Mouse (Mus musculus): ENCODE data around the gene Hbb-bs. TPM values are rescaled to one million over a fixed set of nuclear protein-coding genes. Genes with fewer than 3 reads are reported as not detected.
"Not testable (repeated sequence)": the region's sequence is repeated elsewhere in the genome, so short reads cannot be mapped to it uniquely, and the experiment has no call there.

The Hbb-bs gene
- polyA plus RNA-seq, 1 experiment from 2014 or later = 7,493 TPM

- Histone ChIP-seq H3K9ac (no peak within 1 kb of the TSS), H3K4me1 (no peaks in the 10 kb centered on the region), H3K27ac (replicated peaks) (no peak within 1 kb of the TSS), H3K27me3 (no peaks in the 10 kb centered on the region), H3K36me3 (no peaks in the 10 kb centered on the region), H3K9me3 (replicated peaks) (no peaks in the 10 kb centered on the region), H3K4me3 (replicated peaks) (no peak within 1 kb of the TSS), H3K4me2 (replicated peaks) (no peak within 1 kb of the TSS)
- no peak for ATAC-seq (ENCODE audit: insufficient number of reproducible peaks, low FRiP score, low TSS enrichment, low read depth)
- WGBS = 75% methylated on average over 2 of the region's 2 CpGs
Measured at GRCm38 (mm10) chr7:103843034-103843433, 15.1 kb upstream of the Hbb-bs start, which contains the start of gene Hbb-bh1. Hbb-bh1 (minus strand) TSS chr7:103843164.

GRCm38 (mm10) chr7:103840268-103840667 is 12.4 kb upstream of the Hbb-bs start, which contains the start of gene Hbb-bh2:
Hbb-bh2 (minus strand) TSS chr7:103840520.
- no peak within 1 kb of the TSS for H3K4me2 ChIP-seq (replicated peaks)
- H3K4me1 ChIP-seq = no peaks in the 10 kb centered on the region
- 65% methylated on average over 3 of the region's 3 CpGs for WGBS
- H3K4me3 ChIP-seq (replicated peaks) = no peak within 1 kb of the TSS
- H3K9ac ChIP-seq = no peak within 1 kb of the TSS
- no peaks in the 10 kb centered on the region for H3K9me3 ChIP-seq (replicated peaks)
- no peaks in the 10 kb centered on the region for H3K27me3 ChIP-seq
- H3K27ac ChIP-seq (replicated peaks) = no peak within 1 kb of the TSS
- no peak for ATAC-seq (ENCODE audit: insufficient number of reproducible peaks, low FRiP score, low TSS enrichment, low read depth)
- no peaks in the 10 kb centered on the region for H3K36me3 ChIP-seq

GRCm38 (mm10) chr7:103827139-103827538 is 757 bp downstream of the Hbb-bs start:
- H3K9me3 ChIP-seq (replicated peaks); H3K4me3 ChIP-seq (replicated peaks); H3K9ac ChIP-seq; H3K27me3 ChIP-seq; H3K27ac ChIP-seq (replicated peaks); H3K36me3 ChIP-seq; H3K4me1 ChIP-seq; ATAC-seq (ENCODE audit: insufficient number of reproducible peaks, low FRiP score, low TSS enrichment, low read depth); H3K4me2 ChIP-seq (replicated peaks): not testable (repeated sequence)
- WGBS = no CpG with 5 or more reads among the region's 2 CpGs

GRCm38 (mm10) chr7:103826255-103826887 is 1.5 kb downstream of the Hbb-bs start:
- no peaks in the 10 kb centered on the region for H3K27me3 ChIP-seq
- H3K9me3 ChIP-seq (replicated peaks) = no peaks in the 10 kb centered on the region
- no peaks in the 10 kb centered on the region for H3K36me3 ChIP-seq
- H3K9ac ChIP-seq = no peak overlapping the region
- no peak overlapping the region for H3K27ac ChIP-seq (replicated peaks)
- WGBS = 53% methylated on average over 3 of the region's 3 CpGs
- no peaks in the 10 kb centered on the region for H3K4me1 ChIP-seq
- no peak overlapping the region for H3K4me3 ChIP-seq (replicated peaks)
- H3K4me2 ChIP-seq (replicated peaks) = no peak overlapping the region
- ATAC-seq (ENCODE audit: insufficient number of reproducible peaks, low FRiP score, low TSS enrichment, low read depth) = no peak

- WGBS = 88% methylated on average over 3 of the region's 3 CpGs
- no peak for ATAC-seq (ENCODE audit: insufficient number of reproducible peaks, low FRiP score, low TSS enrichment, low read depth)
Measured at GRCm38 (mm10) chr7:103825536-103826254, 2.2 kb downstream of the Hbb-bs start.

GRCm38 (mm10) chr7:103824597-103824996 is 3.3 kb downstream of the Hbb-bs start:
- H3K27ac ChIP-seq (replicated peaks) = no peak overlapping the region
- H3K4me3 ChIP-seq (replicated peaks) = no peak overlapping the region
- 77% methylated on average over 2 of the region's 2 CpGs for WGBS
- no peak overlapping the region for H3K4me2 ChIP-seq (replicated peaks)
- no peak overlapping the region for H3K9ac ChIP-seq
- no peaks in the 10 kb centered on the region for H3K36me3 ChIP-seq
- no peaks in the 10 kb centered on the region for H3K27me3 ChIP-seq
- H3K9me3 ChIP-seq (replicated peaks) = no peaks in the 10 kb centered on the region
- no peak for ATAC-seq (ENCODE audit: insufficient number of reproducible peaks, low FRiP score, low TSS enrichment, low read depth)
- H3K4me1 ChIP-seq = no peaks in the 10 kb centered on the region

More at GRCm38 (mm10) chr7:103825536-103826254, 2.2 kb downstream of the Hbb-bs start:
- Histone ChIP-seq H3K4me3 (replicated peaks) (no peak overlapping the region), H3K9ac (no peak overlapping the region), H3K27me3 (no peaks in the 10 kb centered on the region), H3K9me3 (replicated peaks) (no peaks in the 10 kb centered on the region), H3K4me2 (replicated peaks) (no peak overlapping the region), H3K27ac (replicated peaks) (no peak overlapping the region), H3K36me3 (no peaks in the 10 kb centered on the region), H3K4me1 (no peaks in the 10 kb centered on the region)

- not testable (repeated sequence) for ATAC-seq (ENCODE audit: insufficient number of reproducible peaks, low FRiP score, low TSS enrichment, low read depth); H3K4me3 ChIP-seq (replicated peaks); H3K4me1 ChIP-seq; H3K36me3 ChIP-seq; H3K9me3 ChIP-seq (replicated peaks); H3K4me2 ChIP-seq (replicated peaks); H3K9ac ChIP-seq; H3K27ac ChIP-seq (replicated peaks); H3K27me3 ChIP-seq
- WGBS = 100% methylated on average over 1 of the region's 2 CpGs
Measured at GRCm38 (mm10) chr7:103815085-103815484, 12.8 kb downstream of the Hbb-bs start.

- WGBS = 89% methylated on average over 3 of the region's 3 CpGs
- H3K27me3 ChIP-seq = no peaks in the 10 kb centered on the region
Measured at GRCm38 (mm10) chr7:103813766-103814165, 14.1 kb downstream of the Hbb-bs start, which contains the start of gene Hbb-bt. Hbb-bt (minus strand) TSS chr7:103813996.

GRCm38 (mm10) chr7:103813152-103813551 is 14.7 kb downstream of the Hbb-bs start:
- not testable (repeated sequence) for H3K27ac ChIP-seq (replicated peaks); H3K9me3 ChIP-seq (replicated peaks); H3K4me1 ChIP-seq; H3K4me3 ChIP-seq (replicated peaks); H3K36me3 ChIP-seq; H3K27me3 ChIP-seq; ATAC-seq (ENCODE audit: insufficient number of reproducible peaks, low FRiP score, low TSS enrichment, low read depth); H3K4me2 ChIP-seq (replicated peaks); H3K9ac ChIP-seq
- no CpG with 5 or more reads among the region's 3 CpGs for WGBS

More at GRCm38 (mm10) chr7:103813766-103814165, 14.1 kb downstream of the Hbb-bs start, which contains the start of gene Hbb-bt:
- Histone ChIP-seq H3K36me3 (no peaks in the 10 kb centered on the region), H3K9me3 (replicated peaks) (no peaks in the 10 kb centered on the region), H3K4me3 (replicated peaks) (no peak within 1 kb of the TSS), H3K9ac (no peak within 1 kb of the TSS), H3K27ac (replicated peaks) (no peak within 1 kb of the TSS), H3K4me2 (replicated peaks) (no peak within 1 kb of the TSS), H3K4me1 (no peaks in the 10 kb centered on the region)
- ATAC-seq (ENCODE audit: insufficient number of reproducible peaks, low FRiP score, low TSS enrichment, low read depth) = no peak

GRCm38 (mm10) chr7:103812174-103812573 is 15.7 kb downstream of the Hbb-bs start:
- H3K4me3 ChIP-seq (replicated peaks) = no peak overlapping the region
- WGBS = 44% methylated on average over 1 of the region's 1 CpGs
- ATAC-seq (ENCODE audit: insufficient number of reproducible peaks, low FRiP score, low TSS enrichment, low read depth) = no peak
- H3K9me3 ChIP-seq (replicated peaks) = no peaks in the 10 kb centered on the region
- H3K4me2 ChIP-seq (replicated peaks) = no peak overlapping the region
- no peaks in the 10 kb centered on the region for H3K36me3 ChIP-seq
- H3K9ac ChIP-seq = no peak overlapping the region
- no peaks in the 10 kb centered on the region for H3K27me3 ChIP-seq
- no peak overlapping the region for H3K27ac ChIP-seq (replicated peaks)
- no peaks in the 10 kb centered on the region for H3K4me1 ChIP-seq

- Histone ChIP-seq H3K4me2 (replicated peaks) (no peak overlapping the region), H3K36me3 (no peaks in the 10 kb centered on the region), H3K27me3 (no peaks in the 10 kb centered on the region), H3K9ac (no peak overlapping the region), H3K9me3 (replicated peaks) (no peaks in the 10 kb centered on the region), H3K4me1 (no peaks in the 10 kb centered on the region), H3K4me3 (replicated peaks) (no peak overlapping the region), H3K27ac (replicated peaks) (no peak overlapping the region)
- 82% methylated on average over 1 of the region's 1 CpGs for WGBS
- ATAC-seq (ENCODE audit: insufficient number of reproducible peaks, low FRiP score, low TSS enrichment, low read depth) = no peak
Measured at GRCm38 (mm10) chr7:103811223-103811845, 16.6 kb downstream of the Hbb-bs start.
